Mouse (Mus musculus) frontal cortex, postnatal 10 days (tissue): ENCODE measurements around the gene Gm9945.

ENCODE experiments used
- DNase-seq, 2 experiments: peaks; one replicate each; pipeline ENCODE4 v3.0.0; 2022; ENCODE audit warnings: low spot score in 2 of 2, mixed read lengths in 1 of 2

Gene Gm9945

GRCm38 (mm10) chr11:53461727-53462126 lies 18.2 kb upstream of the Gm9945 start:
- DNase-seq: no peak

- peak in 1 of 2 experiments; percentile 36 for DNase-seq
Measured at GRCm38 (mm10) chr11:53463551-53464424, 16.2 kb upstream of the Gm9945 start.

DNA sequence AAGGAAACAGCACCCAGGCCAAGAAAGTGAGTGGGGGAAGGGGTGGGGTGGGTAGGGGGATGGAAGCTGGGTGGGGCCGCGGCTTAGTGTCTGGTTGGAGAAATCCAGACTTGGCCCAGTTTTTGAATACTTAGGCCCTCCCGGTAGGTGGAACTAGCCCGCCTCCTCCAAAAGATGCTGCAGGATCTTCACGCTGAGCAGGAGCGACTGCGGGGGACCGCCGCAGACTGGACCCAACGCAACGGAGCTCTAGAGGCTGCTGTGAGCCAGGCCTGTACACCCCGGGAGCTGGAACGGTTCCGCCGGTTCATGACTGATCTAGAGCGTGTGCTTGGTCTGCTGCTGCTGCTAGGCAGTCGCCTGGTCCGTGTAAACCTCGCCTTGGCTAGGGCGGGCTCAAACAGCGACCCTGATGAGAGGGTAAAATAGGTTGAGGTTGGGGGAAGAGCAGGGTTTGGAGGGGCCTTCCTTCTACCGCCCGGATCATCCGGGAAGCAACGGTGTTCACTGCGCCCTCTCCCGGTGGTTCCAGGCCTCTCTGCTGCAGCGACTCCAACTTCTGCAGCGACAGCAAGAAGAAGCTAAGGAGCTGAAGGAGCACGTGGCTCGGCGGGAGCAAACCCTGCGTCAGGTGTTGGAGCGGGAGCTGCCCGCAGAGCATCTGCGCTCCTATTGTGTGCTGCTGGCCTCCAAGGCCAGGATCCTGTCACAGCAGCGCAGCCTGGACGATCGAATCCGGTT lies 13.6 kb upstream of the Gm9945 start:
- peak; percentile 71 to 83 for DNase-seq

- peak in 1 of 2 experiments; percentile 54 for DNase-seq
Measured at GRCm38 (mm10) chr11:53469294-53469967, 10.5 kb upstream of the Gm9945 start.

- DNase-seq: peak; percentile 82 to 89
Measured at GRCm38 (mm10) chr11:53469968-53470695, 9.8 kb upstream of the Gm9945 start, which contains the start of gene Gm9837. Gene Gm9837, minus strand, starts transcription at chr11:53470479.

DNA sequence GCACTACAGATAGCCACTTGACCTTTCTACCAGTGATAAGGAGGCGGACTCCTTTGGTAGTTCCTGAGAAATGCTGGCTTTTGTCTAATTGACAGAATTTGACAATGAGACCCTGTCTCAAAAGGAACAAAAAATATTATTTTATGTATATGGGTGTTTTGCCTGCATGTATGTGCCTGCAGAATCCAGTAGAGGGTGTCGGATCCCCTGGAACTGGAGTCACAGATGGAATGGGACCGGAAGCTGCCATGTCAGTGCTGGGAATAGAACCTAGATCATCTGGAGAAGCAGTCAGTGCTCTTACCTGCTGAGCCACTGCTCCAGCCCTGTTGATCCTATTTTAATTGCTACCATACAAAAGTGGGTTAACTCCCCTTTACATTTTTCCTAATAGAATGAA lies 7.3 kb upstream of the Gm9945 start:
- no peak for DNase-seq

DNA sequence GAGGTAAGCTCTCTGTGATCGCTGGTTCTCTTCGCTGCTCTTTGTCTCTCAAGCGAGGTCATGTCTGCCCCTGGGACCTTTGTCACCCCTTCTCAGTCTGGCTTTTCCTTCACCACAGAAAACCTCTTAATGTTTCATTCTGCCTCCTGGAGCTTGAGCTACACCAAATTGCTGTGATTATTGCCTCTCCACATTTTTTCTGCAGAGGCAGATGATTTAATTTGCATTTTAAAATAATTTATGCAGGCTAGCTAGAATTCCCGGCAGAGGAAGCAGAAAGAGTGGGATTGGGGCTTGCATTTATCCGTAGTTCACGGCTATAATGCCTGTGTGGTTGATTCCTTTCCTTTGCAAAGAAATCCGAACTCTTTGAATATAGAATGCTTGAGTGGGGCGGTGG lies 4.3 kb upstream of the Gm9945 start:
- DNase-seq: no peak

- no peak for DNase-seq
Measured at GRCm38 (mm10) chr11:53477833-53478232, 2.1 kb upstream of the Gm9945 start.

DNA sequence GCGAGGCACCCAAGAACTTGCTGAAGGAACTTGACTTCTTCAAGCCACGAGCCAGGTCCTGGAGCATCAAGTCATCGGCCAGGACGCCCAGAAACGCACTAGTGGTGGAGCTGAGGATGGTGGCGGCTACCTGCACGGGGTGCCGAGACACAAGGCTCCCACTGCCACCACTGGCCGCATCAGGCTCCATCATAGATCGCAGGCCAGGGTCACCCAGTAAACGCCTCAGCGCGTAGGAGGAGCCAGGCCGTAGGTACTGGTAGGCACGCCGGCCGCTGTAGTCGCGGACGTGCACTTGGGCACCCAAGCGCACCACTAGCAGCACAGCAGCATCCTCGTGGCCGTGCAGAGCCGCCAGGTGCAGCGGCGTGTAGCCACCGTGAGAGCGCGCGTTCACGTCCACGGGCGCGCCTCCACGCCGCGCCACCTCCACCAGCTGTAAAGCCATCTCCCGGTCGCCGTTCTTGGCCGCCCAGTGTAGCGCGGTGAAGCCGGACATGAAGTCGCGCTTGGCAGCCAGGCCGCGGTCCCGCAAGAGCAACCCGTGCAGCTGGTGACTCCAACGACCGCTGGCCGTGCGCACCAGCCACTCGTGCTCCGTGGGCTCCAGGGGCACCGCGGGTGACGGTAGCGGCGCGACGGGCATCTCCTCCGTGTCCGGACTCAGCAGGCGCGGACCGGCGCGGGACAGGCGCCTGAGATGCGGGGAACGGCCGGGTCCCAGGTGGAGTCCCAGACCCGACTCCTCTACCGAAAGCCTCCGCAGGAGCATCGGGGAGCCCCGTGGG lies 1.4 kb upstream of the Gm9945 start:
- peak in 1 of 2 experiments; percentile 30 for DNase-seq

DNA sequence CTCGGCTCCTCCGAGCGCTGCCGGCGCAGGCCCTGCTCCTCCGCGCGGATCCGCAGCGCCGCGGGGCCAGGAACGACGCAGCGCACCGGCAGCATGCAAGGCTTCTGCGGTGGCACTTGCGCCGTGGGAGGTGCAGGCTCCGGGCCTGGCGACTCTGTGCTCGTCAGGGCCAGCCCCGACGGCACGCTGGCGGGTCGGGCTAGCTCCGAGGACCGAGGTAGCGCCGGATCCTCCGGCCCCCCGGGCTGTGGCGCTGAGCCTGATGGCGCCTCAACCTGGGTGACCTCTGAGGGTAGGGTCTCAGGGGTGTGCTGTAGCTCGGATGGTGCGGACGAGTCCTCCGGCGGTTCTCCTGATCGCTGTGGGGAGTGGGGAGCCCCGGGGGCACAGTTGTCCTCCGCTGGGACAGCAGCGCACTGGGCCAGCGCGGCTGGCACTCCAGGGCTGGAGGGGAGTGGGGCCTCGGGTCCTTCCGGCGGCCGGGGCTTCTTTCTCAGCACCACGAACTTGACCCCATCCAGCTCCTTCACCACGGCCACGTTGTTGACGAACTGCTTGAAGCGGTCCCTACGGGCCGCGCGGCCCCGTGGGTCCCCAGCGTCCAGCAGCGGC lies 689 bp upstream of the Gm9945 start:
- DNase-seq: peak in 1 of 2 experiments; percentile 33

DNA sequence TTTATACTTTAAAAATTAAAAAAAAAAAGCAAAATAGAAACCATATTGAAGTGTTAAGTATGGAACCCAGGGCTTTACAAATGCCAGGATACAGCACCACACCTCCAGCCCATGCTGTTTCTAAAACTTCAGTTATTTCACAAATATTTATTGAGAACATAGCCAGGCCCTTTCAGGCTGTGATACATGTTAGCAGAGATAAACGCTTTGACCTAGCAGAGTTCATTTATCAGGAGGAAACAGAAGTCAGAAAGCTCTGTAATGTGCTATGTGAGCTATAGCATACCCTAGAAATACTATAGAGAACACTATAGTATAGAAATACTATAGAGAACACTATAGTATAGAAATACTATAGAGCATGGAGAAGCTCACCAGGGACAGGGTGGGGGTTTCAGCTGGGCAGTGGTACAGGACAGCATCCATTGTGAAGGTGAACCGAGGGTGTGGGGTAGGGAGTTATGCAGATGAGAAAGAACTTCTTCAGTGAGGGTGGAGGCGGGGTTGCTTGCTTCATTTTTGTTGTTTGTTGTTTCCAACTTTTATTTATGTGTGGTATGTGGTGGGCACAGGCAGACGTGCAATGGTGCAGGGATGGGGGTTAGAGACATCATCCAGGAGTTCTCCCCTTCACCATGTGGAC lies 1.2 kb downstream of the Gm9945 start:
- DNase-seq: no peak

DNA sequence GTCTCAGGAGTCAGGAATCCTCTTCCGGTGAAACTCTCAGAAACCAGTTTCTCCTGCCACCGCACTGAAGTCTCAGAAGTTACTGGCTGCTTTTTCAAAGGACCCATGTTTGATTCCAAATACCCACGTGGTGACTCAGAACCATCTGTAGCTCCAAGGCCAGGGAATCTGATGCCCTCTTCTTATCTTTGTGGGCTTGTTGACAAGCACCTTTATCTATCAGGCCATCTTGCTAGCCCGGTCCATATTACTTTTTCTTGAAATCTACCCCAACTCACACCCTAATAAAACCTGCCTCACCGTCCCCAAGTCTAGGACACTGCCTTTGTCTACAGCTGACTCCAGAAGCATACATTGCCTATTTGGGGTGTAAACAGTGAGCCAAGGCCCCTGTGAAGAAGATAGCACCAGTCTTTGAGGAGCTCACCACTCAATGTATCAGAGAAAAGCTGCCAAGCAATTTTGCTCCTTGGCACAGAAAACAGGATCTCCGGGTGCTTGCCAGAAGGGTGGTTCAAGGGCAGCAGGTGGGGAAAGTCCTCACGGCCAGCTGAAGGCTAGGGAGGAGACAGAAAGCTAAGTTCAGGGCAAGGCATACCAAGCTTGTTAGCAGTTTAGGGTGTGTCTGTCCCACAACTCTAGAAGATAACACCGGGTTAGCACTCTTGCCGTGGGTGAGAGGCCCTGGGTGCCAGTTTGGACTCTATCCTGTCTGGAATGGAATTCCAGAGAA lies 3.4 kb downstream of the Gm9945 start:
- DNase-seq: no peak

- DNase-seq: no peak
Measured at GRCm38 (mm10) chr11:53485719-53486118, 5.8 kb downstream of the Gm9945 start.

- no peak for DNase-seq
Measured at GRCm38 (mm10) chr11:53486351-53486750, 6.4 kb downstream of the Gm9945 start.

- no peak for DNase-seq
Measured at GRCm38 (mm10) chr11:53486822-53487594, 7.0 kb downstream of the Gm9945 start.

DNA sequence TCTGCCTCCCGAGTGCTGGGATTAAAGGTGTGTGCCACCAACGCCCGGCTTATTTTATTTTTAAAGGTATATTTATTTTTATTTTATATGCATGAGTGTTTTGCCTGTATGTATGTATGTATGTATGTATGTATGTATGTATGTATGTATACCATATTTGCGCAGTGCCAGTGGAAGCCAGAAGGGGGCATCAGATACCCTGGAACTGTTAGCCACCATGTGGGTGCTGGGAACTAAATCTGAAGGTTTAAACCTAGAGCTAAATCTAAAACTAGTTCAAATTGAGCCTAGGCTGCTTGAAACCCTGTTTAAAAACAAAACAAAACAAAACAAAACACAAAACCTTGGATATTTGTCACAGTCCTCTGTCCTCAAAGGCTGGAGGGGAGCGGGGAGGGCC lies 9.0 kb downstream of the Gm9945 start:
- DNase-seq: no peak

DNA sequence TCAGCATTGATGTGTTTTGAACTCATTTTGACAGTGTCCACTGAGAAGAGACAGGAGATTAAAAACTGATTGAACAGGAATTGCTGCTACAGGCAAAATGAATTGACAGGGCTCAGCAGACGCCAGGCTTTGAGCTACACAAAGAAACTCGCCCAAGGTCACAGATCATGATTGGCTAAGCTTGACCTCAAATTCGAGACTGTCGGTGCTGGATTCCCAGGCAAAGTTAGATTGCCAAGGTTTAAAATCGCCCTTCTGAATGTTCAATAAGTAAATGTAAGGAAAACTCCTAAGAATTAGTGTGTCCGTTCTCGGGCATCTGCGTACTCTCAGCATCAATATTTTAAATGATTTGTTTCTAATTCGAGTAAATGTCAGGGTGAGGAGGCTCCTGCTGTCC lies 9.5 kb downstream of the Gm9945 start:
- no peak for DNase-seq

GRCm38 (mm10) chr11:53491954-53492401 lies 12.0 kb downstream of the Gm9945 start:
- DNase-seq: no peak
